ENCODE assay signal across 9 mouse cellular contexts in the genomic region with DNA sequence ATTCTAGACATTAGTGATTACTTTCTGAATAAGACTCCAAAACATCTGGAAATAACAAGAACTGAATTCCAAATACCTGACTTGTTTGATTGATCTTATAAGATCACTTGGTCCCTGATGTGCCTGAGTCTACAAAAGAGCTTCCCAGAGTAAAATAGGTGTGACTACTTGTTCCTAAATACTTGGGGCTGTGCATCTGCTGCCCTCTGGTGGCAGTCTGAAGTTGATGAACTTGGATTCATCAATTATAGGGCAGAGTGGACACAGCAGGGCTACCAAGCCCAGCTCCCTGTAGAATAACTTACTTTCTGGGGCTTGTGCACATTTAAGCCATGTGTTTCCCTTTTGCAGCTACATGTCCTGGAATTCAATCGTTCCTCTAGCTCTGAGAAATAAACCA. TPM values are rescaled to one million over a fixed set of nuclear protein-coding genes. Genes with fewer than 3 reads are reported as not detected.
DNase-seq lines count a peak whose midpoint lies in the region; ATAC-seq and TF ChIP-seq lines count a peak whose summit lies in the region.
"Had no signal": no experiment of that assay in that cellular context is flagged by ENCODE, and none has a peak within 500 bp of the region (broad histone marks: within the 10 kb centered on the region; RNA-seq: fewer than 3 reads in every experiment).

No protein-coding gene starts in this region.

- no peak for TF ChIP-seq POLR2A in bone marrow, adult 2 months (IDR thresholded peaks at IDR 0.05; ENCODE audit: borderline replicate concordance, control insufficient read depth, low read depth, low read length)
- TF ChIP-seq POLR2A in embryonic fibroblast, embryonic 13.5 days (IDR thresholded peaks at IDR 0.05; ENCODE audit: low read depth, low read length): no peak

- H3K36me3 ChIP-seq in lung, embryonic 14.5 days (ENCODE audit: insufficient read depth): no peaks in the 10 kb centered on the region
- H3K36me3 ChIP-seq: limb, embryonic 12.5 days had no signal

- DNase-seq in ES-CJ7 (ENCODE audit: low read depth, low spot score): peak; percentile 88
- DNase-seq in heart, postnatal 10 days: peak; percentile 79 to 83
- peak; percentile 76 for DNase-seq in layer of hippocampus, adult 11-12 months (ENCODE audit: low spot score)
- peak; percentile 88 for DNase-seq in lung, embryonic 14.5 days
- DNase-seq in retina, postnatal 7 days (ENCODE audit: low read depth, low spot score): peak; percentile 54
- peak; percentile 80 for DNase-seq in urinary bladder, postnatal 14 days (ENCODE audit: low spot score)

- H3K27me3 ChIP-seq in lung, embryonic 14.5 days (ENCODE audit: insufficient read depth, low read length): no peaks in the 10 kb centered on the region
- H3K27me3 ChIP-seq: limb, embryonic 12.5 days had no signal

- WGBS in bone marrow, adult 2 months: 29% methylated on average over 1 of the region's 1 CpGs
- WGBS in lung, embryonic 14.5 days: 28% methylated on average over 1 of the region's 1 CpGs

- no peak overlapping the region for H3K4me3 ChIP-seq in bone marrow, adult 2 months (replicated peaks; ENCODE audit: control insufficient read depth, low read depth, low read length)
- H3K4me3 ChIP-seq in embryonic fibroblast, embryonic 13.5 days (ENCODE audit: insufficient read depth, low read length): no peak overlapping the region
- no peak overlapping the region for H3K4me3 ChIP-seq in lung, embryonic 14.5 days (ENCODE audit: low read depth, low read length)
- H3K4me3 ChIP-seq: limb, embryonic 12.5 days had no signal

- no peaks in the 10 kb centered on the region for H3K4me1 ChIP-seq in bone marrow, adult 2 months (ENCODE audit: control insufficient read depth, insufficient read depth, low read length)
- H3K4me1 ChIP-seq in embryonic fibroblast, embryonic 13.5 days (ENCODE audit: control insufficient read depth, insufficient read depth, low read length): no peaks in the 10 kb centered on the region
- H3K4me1 ChIP-seq in lung, embryonic 14.5 days (ENCODE audit: insufficient read depth): no peaks in the 10 kb centered on the region
- H3K4me1 ChIP-seq: limb, embryonic 12.5 days had no signal

- peak; percentile 62 for ATAC-seq in lung, embryonic 14.5 days (ENCODE audit: insufficient read depth)

- H3K4me2 ChIP-seq in lung, embryonic 14.5 days: no peak overlapping the region
- H3K4me2 ChIP-seq: limb, embryonic 12.5 days had no signal

- peak; percentile 51 for TF ChIP-seq CTCF in bone marrow, adult 2 months (IDR thresholded peaks at IDR 0.05; ENCODE audit: control insufficient read depth, insufficient read depth, low read length)
- peak; percentile 31; the same call in 1 of the 2 replicates for TF ChIP-seq CTCF in embryonic fibroblast, embryonic 13.5 days (IDR thresholded peaks at IDR 0.05; ENCODE audit: borderline replicate concordance, insufficient read depth, low read length)
- peak; percentile 84 for TF ChIP-seq CTCF in lung, embryonic 14.5 days (IDR thresholded peaks at IDR 0.05; ENCODE audit: low read depth)

- no peak overlapping the region for H3K9ac ChIP-seq in lung, embryonic 14.5 days
- H3K9ac ChIP-seq: limb, embryonic 12.5 days had no signal

- H3K9me3 ChIP-seq in lung, embryonic 14.5 days (ENCODE audit: low read depth, low read length): no peaks in the 10 kb centered on the region
- H3K9me3 ChIP-seq: limb, embryonic 12.5 days had no signal

- intact Hi-C loops in heart, postnatal 10 days (cut with DNase I): loop anchor here (1.0 kb wide), 1 partner anchor 38 kb away; no protein-coding TSS in a partner anchor

- H3K27ac ChIP-seq in bone marrow, adult 2 months (ENCODE audit: control insufficient read depth, insufficient read depth, low read depth, low read length, poor library complexity): no peak overlapping the region
- no peak overlapping the region for H3K27ac ChIP-seq in embryonic fibroblast, embryonic 13.5 days (ENCODE audit: insufficient read depth, low read length)
- no peak overlapping the region for H3K27ac ChIP-seq in lung, embryonic 14.5 days (ENCODE audit: low read depth)
- H3K27ac ChIP-seq: limb, embryonic 12.5 days had no signal

RNA-seq across cellular contexts. Expression of a gene that starts 7.0 kb away (rescaled TPM):
- 8.5 and 14.2 TPM in 2 replicates for polyA plus RNA-seq in bone marrow, adult 2 months (2011; ENCODE audit: insufficient read depth, insufficient read length, low replicate concordance, missing spikeins)
- 41.2 and 43.4 TPM in 2 replicates for polyA plus RNA-seq in embryonic fibroblast, embryonic 13.5 days (2011; ENCODE audit: insufficient read length, low read depth, missing spikeins)
- total RNA-seq in heart, postnatal 10 days (2021): 10 to 100 TPM; 12.9 to 13.5 TPM
- 23.3 and 23.9 TPM in 2 replicates for polyA plus RNA-seq in lung, embryonic 14.5 days (2014; fragmentation: Nextera tagmentation; extraction: Ambion mirVana)

RNA-seq across cellular contexts. Expression of a gene that starts 7.4 kb away (rescaled TPM):
- polyA plus RNA-seq in bone marrow, adult 2 months (2011; ENCODE audit: insufficient read depth, insufficient read length, low replicate concordance, missing spikeins): 42.6 and 87.2 TPM in 2 replicates
- polyA plus RNA-seq in embryonic fibroblast, embryonic 13.5 days (2011; ENCODE audit: insufficient read length, low read depth, missing spikeins): 299 and 405 TPM in 2 replicates
- 100 to 1,000 TPM; 113 TPM for total RNA-seq in heart, postnatal 10 days (2021)
- polyA plus RNA-seq in lung, embryonic 14.5 days (2014; fragmentation: Nextera tagmentation; extraction: Ambion mirVana): 62.3 and 68.3 TPM in 2 replicates

RNA-seq across cellular contexts. Expression of a gene that starts 30.7 kb away (rescaled TPM):
- 5.7 and 14.7 TPM in 2 replicates for polyA plus RNA-seq in bone marrow, adult 2 months (2011; ENCODE audit: insufficient read depth, insufficient read length, low replicate concordance, missing spikeins)
- 20.9 and 22.2 TPM in 2 replicates for polyA plus RNA-seq in embryonic fibroblast, embryonic 13.5 days (2011; ENCODE audit: insufficient read length, low read depth, missing spikeins)
- 10 to 100 TPM; 24.2 to 26.3 TPM for total RNA-seq in heart, postnatal 10 days (2021)
- polyA plus RNA-seq in lung, embryonic 14.5 days (2014; fragmentation: Nextera tagmentation; extraction: Ambion mirVana): 31.2 and 35.1 TPM in 2 replicates

RNA-seq across cellular contexts. Expression of a gene that starts 42.2 kb away (rescaled TPM):
- polyA plus RNA-seq in bone marrow, adult 2 months (2011; ENCODE audit: insufficient read depth, insufficient read length, low replicate concordance, missing spikeins): 11.4 and 14.0 TPM in 2 replicates
- 38.4 and 45.9 TPM in 2 replicates for polyA plus RNA-seq in embryonic fibroblast, embryonic 13.5 days (2011; ENCODE audit: insufficient read length, low read depth, missing spikeins)
- 10 to 100 TPM; 30.4 to 33.8 TPM for total RNA-seq in heart, postnatal 10 days (2021)
- 46.8 and 49.0 TPM in 2 replicates for polyA plus RNA-seq in lung, embryonic 14.5 days (2014; fragmentation: Nextera tagmentation; extraction: Ambion mirVana)

Comparison
In these comparisons a context has a peak if more than half of its experiments do, and no peak if none do; other contexts are left out.
1. CTCF ChIP-seq: peak in every context shown above with its lines; median percentile 84 in lung, embryonic 14.5 days; 51 in bone marrow, adult 2 months; 31 in embryonic fibroblast, embryonic 13.5 days.